Mouse (Mus musculus) brain, embryonic 14.5 days (tissue): ENCODE data around the gene Cuzd1. TPM values are rescaled to one million over a fixed set of nuclear protein-coding genes. Genes with fewer than 3 reads are reported as not detected.
A peak's percentile ranks its signal among the peaks of the same experiment; 100 is the strongest.

Experiments used
- DNase-seq: peaks from one replicate; pipeline ENCODE4 v3.0.0-alpha.2; 2011; ENCODE audit warnings: low read depth
- CTCF ChIP-seq: fragments of 200-500 bp; IDR thresholded peaks from 2 replicates; pipeline ENCODE4 v1.5.1; 2012; ENCODE audit warnings: inconsistent platforms, mild to moderate bottlenecking, moderate library complexity, borderline replicate concordance; ENCODE audit not compliant: insufficient read depth, insufficient read length; ENCODE audit errors: extremely low read depth
- POLR2A ChIP-seq: fragments of 200-500 bp; IDR thresholded peaks from 2 replicates; pipeline ENCODE4 v1.6.1; 2012; ENCODE audit warnings: mild to moderate bottlenecking, inconsistent platforms, borderline replicate concordance; ENCODE audit not compliant: poor library complexity, insufficient read depth, insufficient read length, severe bottlenecking; ENCODE audit errors: extremely low read depth
- polyA plus RNA-seq: library from polyadenylated mRNA; depleted of rRNA; stranded (reverse); fragments of >200 nt; gene quantifications from 2 replicates; pipeline ENCODE4 v1.2.3, GENCODE M21; 2012; rRNA removed

The Cuzd1 gene
- 0.03 and 0.16 TPM in 2 replicates for polyA plus RNA-seq

DNA sequence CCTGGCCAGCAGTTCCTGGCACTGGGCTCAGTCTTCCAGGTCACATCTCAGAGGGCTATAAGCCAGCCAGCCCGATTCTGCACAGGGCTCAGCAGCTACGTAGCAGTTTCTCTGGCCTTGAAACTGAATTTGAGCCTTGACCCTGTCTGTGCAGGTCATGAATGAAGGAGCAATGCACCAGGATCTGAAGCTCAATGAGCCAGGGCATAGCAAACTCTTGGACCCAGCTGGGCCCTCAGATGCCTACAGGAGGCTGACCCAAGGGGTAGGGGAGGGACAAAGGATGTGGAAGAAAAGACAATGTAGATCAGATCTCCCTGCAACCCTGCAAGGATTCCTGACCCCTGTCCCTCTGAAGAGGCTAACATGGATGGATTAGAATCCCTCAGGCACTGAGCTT is at the start of gene Cuzd1:
Cuzd1 (minus strand) TSS at position 101 of the 400 bp plus-strand sequence.
- TF ChIP-seq CTCF: no peak
- TF ChIP-seq POLR2A: no peak

DNA sequence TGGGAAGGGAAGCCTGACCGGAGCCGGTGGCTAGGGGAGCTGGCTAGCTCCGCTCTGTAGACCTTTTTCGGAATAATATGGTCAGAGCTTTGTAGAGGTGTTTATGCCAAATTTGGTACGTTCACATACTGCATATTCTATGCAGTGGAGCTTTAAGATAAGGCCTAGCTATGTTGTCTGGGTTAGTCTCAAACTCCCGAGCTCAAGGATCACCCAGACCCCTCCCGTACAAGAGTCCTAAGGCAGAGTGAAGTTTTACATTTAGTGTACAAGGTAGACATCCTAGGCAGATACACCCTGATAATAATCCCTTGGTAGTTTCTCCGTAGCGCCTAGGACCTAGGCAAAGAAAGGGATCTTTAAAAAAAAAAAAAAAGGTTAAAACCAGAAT is 49.4 kb upstream of the Cuzd1 start:
- no peak for DNase-seq
- TF ChIP-seq CTCF (no peak), POLR2A (no peak)

More for the DNA sequence above, at the start of gene Cuzd1:
- no peak for DNase-seq

DNA sequence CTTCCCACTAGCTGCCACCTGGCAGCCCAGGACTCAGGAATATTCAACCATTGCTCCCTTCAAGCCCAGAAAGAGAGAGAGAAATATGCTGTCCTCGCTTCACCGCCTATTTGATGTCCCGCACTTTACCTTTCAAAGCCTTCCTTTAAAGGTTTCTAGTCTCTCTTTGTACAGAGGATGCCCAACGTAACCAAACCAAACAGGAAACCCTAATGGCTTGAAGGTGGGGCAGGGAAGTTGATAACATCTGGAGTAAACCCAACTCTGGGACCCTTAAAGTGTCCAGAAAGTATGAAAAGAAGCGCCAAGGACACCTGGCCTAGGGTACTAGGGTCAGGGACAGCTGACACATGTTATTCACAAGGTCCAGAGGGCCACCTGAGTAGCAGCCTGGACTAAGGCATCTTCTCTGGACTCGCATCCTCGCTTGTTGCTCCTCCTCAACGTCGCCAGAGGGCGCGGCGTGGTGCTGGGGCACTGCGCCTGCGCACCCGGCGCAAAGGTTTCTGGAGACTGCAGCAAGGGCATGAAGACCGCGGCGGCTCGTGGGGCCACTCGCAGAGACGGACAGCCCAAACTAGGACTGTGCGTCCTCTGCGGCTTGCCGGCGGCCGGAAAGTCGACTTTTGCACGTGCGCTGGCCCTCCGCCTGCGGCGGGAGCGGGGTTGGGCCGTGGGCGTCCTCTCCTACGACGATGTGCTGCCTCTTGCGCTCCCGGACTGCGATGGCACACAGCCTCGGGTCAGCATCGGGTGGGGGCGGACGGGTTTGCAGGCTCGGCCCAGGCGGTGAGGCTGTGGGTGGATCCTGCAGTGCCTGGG is 48.8 kb upstream of the Cuzd1 start, which contains the start of gene Pstk:
Pstk (plus strand) TSS at position 494 of the 822 bp plus-strand sequence.
- TF ChIP-seq POLR2A (peak; percentile 78; the same call in 1 of the 2 replicates), CTCF (peak; percentile 88)
- peak; percentile 95 for DNase-seq

DNA sequence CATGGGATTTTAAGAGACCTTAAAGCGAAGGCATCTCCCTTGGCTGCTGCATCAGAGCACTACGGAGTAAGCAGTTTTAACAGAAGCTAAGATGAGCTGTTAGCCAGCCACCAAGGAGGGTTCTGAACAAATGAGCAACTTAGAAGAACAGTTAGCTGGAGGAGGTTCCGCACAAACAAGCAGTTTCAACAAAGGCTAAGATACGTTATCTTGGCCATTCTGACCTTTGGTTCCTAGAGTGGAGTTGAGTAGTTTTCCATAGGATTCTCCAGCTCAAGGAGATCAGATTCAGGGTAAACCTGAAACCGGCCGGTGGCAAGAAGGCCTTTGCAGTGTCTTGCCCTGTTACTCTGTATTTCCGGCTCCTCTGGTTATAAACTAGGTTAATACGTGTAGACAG is 42.0 kb upstream of the Cuzd1 start:
- no peak for DNase-seq
- TF ChIP-seq CTCF: no peak
- no peak for TF ChIP-seq POLR2A

DNA sequence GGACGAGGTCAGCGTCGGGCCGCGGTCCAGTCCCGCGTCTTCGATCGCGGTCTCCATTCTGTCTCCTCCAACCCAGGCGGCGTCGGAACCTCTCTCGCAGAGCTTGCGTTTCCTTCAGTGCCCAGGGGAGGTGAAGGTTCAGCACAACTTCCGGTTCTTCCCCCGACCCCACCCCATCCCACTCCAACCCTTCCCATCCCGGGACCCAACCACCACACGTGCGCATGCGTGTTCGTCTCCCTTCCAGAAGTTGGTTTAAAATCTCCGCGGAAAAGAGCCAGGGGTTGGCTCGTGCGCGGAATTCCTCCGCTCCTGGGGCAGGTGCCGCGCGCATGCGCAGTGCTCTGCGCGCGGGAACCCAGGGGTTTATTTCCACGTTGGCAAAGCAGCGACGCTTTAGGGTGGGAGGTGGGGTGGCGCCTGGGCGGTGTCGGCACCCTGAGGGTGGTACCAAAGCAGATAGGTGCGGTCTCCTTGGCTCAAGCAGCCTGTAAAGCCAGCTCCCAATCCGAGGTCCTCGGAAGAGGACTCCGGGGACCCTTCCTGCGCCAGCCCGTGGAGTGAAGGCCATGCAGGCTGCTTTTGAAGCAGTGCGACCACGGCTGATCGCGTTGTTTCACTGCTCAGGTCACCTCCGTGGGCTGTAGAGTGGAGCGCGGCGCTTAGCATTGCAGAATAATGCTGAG is 40.7 kb upstream of the Cuzd1 start, which contains the start of gene 2310057M21Rik:
2310057M21Rik (minus strand) TSS at position 145 of the 686 bp plus-strand sequence.
- DNase-seq: peak; percentile 99
- TF ChIP-seq POLR2A (peak; percentile 36; the same call in 1 of the 2 replicates), CTCF (no peak)

DNA sequence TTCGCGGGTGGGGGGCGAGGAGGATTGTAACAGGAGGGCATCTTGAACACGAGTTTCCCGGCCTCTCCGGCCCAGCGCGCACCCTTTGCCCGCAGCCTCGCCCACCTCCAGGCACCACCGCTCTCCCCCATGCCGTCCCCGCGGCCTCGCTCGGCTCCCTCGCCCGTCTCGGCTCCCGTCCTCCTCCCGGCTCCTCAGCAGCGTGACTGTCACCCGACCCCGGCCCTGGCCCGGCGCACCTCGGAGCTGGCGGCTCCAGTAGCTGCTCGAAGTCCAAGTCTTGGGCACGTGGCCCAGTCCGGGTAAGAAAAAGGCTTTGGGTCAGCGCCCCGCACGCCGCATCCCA is 40.1 kb upstream of the Cuzd1 start:
- TF ChIP-seq POLR2A (no peak), CTCF (no peak)
- no peak for DNase-seq

DNA sequence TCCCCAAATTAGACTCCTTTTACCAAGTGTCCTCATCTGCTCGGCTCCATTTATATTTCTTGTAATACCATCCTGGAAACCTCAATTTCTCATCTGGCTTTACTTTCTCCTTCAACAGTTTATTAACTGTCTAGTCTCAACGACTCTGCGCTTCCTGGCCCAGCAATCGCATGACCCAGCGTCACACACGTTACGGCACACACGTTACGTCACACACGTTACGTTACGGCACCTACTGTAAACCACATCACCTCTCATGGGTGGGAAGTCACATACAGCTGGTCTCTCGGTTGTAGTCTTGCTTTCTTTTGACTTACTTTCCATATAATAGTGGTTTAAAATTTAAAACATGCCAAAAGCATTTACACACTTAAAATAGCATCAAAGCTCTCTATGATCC is 34.0 kb upstream of the Cuzd1 start:
- TF ChIP-seq CTCF: no peak
- no peak for TF ChIP-seq POLR2A
- no peak for DNase-seq

DNA sequence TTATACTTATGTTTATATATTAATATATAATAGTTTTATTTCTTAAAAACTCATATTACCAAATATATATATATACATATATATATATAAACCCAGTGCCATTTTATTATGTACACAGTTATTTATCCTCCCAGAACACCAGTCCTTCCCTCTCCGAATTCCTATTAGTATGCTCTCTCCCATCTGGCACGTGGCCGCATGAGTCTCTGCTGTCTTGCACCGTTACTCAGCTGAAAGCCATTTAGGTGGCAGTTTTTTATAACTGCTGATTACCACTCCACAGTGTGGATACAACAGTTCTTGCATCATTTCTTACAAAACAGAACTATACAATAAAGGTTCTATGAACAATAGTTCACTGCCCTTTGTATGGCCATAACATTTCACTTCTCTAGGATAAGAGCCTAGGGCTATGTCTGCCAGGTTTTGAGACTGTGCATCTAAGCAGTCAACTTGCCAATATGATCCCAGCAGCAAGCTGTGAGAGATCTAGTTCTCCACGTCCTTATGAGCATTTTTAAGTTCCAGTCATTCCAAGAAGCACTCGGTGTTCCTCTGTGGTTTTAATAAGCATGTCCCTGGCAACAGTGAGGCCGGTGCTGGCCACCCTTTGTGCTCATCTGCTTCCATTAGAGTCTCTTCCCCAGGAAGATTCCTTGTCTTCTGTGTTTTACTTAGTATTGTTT is 23.9 kb upstream of the Cuzd1 start:
- TF ChIP-seq CTCF: no peak
- TF ChIP-seq POLR2A: no peak
- peak; percentile 54 for DNase-seq

DNA sequence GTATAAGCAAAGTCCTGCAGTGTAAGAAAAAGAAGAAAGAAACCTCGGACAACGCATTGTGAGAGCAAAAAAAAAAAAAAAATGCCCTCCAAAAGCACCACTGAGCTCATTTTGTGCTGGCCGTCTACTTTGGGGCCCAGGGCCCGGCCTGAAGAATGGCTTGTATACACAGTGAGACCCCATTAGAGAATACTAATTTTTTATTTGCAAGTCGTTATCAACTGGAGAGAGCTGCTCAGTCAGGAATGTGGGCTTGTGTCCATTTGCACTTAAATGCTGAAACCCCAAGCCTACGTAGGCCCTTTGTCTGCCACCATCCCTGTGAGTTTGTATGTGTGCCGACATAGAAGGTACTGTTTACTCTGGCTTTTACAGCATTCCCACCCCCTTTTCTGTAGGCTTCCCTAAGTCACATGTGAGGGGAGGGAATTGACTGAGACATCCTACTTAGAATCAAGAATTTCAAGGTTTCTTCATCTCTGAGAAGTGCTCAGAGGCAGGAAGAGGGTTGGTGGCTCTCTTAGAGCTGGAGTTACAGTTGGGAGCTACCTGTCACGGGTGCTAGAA is 15.5 kb upstream of the Cuzd1 start:
- no peak for TF ChIP-seq CTCF
- TF ChIP-seq POLR2A: no peak
- peak; percentile 65 for DNase-seq

DNA sequence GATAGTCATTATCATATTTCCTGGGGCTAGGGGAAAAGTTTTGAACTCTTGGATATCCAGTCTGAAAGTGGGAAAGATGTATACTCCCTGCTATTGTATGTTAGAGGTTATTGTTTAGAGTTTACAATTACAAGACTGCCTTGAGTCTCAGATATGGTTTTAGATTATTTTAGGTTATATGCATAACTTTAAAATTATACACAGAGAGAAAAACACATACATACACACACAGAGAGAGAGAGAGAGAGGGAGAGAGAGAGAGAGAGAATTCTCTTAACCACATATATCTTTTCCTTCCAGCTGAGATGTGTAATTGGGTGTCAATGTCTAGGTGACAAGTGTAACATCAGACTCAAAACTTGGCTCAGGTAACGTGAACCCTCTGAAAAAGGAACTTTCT is 11.5 kb upstream of the Cuzd1 start, which contains the start of gene Fam24a:
Fam24a (plus strand) TSS at position 301 of the 400 bp plus-strand sequence.
- DNase-seq: no peak
- TF ChIP-seq POLR2A (no peak), CTCF (no peak)

DNA sequence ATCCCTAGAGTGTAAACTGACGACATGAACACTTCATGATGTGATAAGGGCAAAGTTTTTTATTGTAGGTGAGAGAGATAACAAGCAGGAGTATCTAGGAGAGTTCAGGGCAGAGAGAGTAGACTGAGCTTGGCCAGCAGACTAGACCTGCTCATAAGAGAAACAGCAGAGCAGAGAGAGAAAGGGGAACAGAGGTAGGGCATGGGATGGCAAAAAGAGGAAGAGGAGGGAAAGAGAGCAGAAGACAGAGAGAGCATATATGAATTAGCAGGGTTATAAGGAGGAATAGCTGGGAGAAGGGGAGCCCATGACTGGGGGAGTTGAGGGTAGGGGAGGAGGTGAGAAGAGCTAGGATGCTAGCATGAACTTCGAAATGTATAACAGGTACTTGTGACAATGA is 9.6 kb upstream of the Cuzd1 start:
- TF ChIP-seq POLR2A (no peak), CTCF (no peak)
- DNase-seq: no peak

DNA sequence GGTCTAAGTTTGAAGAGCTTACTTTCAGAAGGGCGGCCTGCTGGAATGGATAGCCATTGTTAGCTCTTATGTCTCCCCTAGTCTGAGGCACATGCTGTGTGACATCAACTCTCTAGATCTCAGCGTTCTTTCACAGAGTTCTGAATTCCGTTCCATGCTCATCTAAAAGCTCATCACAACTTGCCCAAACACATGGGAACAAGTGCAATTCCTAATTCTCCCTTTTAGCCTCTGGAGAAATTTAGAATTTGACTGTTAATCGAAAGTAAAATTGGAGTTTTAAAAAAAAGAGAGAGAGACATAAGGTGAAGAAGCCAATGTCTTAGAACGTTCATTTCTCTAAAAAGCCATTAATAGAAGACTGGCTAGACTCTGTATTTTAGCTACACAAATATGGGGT is 7.3 kb upstream of the Cuzd1 start, which contains the start of gene Fam24b:
Fam24b (minus strand) TSS at position 101 of the 400 bp plus-strand sequence.
- DNase-seq: no peak
- TF ChIP-seq POLR2A: no peak
- no peak for TF ChIP-seq CTCF
